Mouse (Mus musculus) liver, embryonic 14.5 days (tissue): Measurements from ENCODE around the gene Kpna7.

Experiments
- CTCF ChIP-seq: IDR thresholded peaks from 2 replicates; pipeline ENCODE4 v1.5.1; 2016; ENCODE audit warnings: antibody characterized with exemption, low read depth, control low read depth
- EP300 ChIP-seq: IDR thresholded peaks from 2 replicates; pipeline ENCODE4 v1.6.1; 2016; ENCODE audit warnings: antibody characterized with exemption, low read depth

DNA sequence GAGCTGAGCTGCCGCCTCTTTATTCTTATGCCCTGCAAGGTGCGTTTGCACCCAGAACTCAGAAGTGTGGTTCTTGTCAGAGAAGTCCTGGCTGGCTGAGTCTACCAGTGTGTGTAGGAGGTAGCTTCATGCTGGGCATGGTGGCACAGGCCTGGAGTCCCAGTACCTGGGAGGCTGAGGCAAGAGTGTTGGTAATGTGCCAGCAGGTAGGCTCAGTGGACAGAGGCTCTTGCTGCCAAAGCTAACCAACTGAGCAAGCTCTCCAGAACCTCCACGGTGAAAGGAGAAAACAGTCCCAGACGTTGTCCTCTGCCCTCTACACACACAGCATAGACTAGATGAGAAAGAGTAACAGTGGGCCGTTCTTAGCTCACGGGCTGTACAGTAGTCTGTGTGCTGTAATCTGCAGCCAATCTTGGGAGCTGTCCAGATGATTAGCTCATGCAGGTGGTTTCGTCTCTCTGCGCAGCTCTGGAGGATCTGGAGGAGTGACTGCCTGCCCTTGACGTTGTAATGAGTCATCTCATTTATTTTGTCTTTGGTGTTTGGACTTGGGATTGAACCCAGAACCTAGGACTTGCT lies 22.0 kb upstream of the Kpna7 start:
- no peak for TF ChIP-seq CTCF
- TF ChIP-seq EP300 = no peak
